Mouse (Mus musculus) midbrain, postnatal 0 days (tissue): ENCODE data around the gene Tsen34. TPM values are rescaled to one million over a fixed set of nuclear protein-coding genes. Genes with fewer than 3 reads are reported as not detected.
"Not testable (repeated sequence)": the region's sequence is repeated elsewhere in the genome, so short reads cannot be mapped to it uniquely, and the experiment has no call there.

Experiments used
- ATAC-seq: fragments of 200-750 bp; cut with Nextera tagmentation; 2 replicates; pipeline ENCODE4 v1.8.0; 2017; ENCODE audit warnings: moderate number of reproducible peaks, mild to moderate bottlenecking, moderate TSS enrichment, moderate library complexity; ENCODE audit not compliant: low FRiP score
- DNase-seq: peaks from one replicate; pipeline ENCODE4 v3.0.0-alpha.2; 2015; ENCODE audit warnings: low spot score
- H3K27ac ChIP-seq: fragments of 300-500 bp; sonication (generic); 2 replicates; pipeline ENCODE4 v1.5.1; 2014; ENCODE audit warnings: low read depth, mild to moderate bottlenecking, low read length, mixed read lengths
- H3K27me3 ChIP-seq: fragments of 300-500 bp; sonication (generic); 2 replicates; pipeline ENCODE4 v1.6.1; 2014; ENCODE audit warnings: low read length, control low read depth, mixed read lengths; ENCODE audit not compliant: insufficient read depth
- H3K36me3 ChIP-seq: fragments of 300-500 bp; sonication (generic); 2 replicates; pipeline ENCODE4 v1.6.1; 2014; ENCODE audit warnings: low read length, control low read depth, mixed read lengths; ENCODE audit not compliant: insufficient read depth
- H3K4me1 ChIP-seq: fragments of 300-500 bp; sonication (generic); 2 replicates; pipeline ENCODE4 v1.6.1; 2014; ENCODE audit warnings: mild to moderate bottlenecking, control low read depth, antibody characterized with exemption, low read length, mixed read lengths; ENCODE audit not compliant: insufficient read depth
- H3K4me2 ChIP-seq: fragments of 300-500 bp; sonication (generic); 2 replicates; pipeline ENCODE4 v1.6.1; 2014; ENCODE audit warnings: low read depth, mild to moderate bottlenecking, low read length, mixed read lengths; ENCODE audit not compliant: poor library complexity, severe bottlenecking
- H3K4me3 ChIP-seq: fragments of 300-500 bp; sonication (generic); 2 replicates; pipeline ENCODE4 v1.5.1; 2014; ENCODE audit warnings: low read depth, mild to moderate bottlenecking, low read length, moderate library complexity
- H3K9ac ChIP-seq: fragments of 300-500 bp; sonication (generic); replicated peaks from 2 replicates; pipeline ENCODE4 v1.6.1; 2014; ENCODE audit warnings: mild to moderate bottlenecking, low read length, moderate library complexity, mixed read lengths; ENCODE audit not compliant: poor library complexity, severe bottlenecking
- H3K9me3 ChIP-seq: fragments of 300-500 bp; sonication (generic); 2 replicates; pipeline ENCODE4 v1.6.1; 2016; ENCODE audit warnings: low read length, control low read depth
- CTCF ChIP-seq: IDR thresholded peaks from 2 replicates; pipeline ENCODE4 v1.5.1; 2016; ENCODE audit warnings: antibody characterized with exemption, mild to moderate bottlenecking
- WGBS: fragments of 180-500 bp; shearing (Covaris S2); extraction: QIAGEN DNeasy Blood & Tissue Kit; methylation state at CpG from one replicate; pipeline ENCODE4 v1.1.7; 2014; 5-methylcytosine and 5-hydroxymethylcytosine counted together
- polyA plus RNA-seq: library from polyadenylated mRNA; unstranded; fragments of >200 nt; fragmentation: Nextera tagmentation; extraction: Ambion mirVana; gene quantifications from 2 replicates; pipeline ENCODE4 v1.2.1, GENCODE M21; 2015
- total RNA-seq: library from RNA; depleted of rRNA; stranded (reverse); fragments of >200 nt; gene quantifications from 2 replicates; pipeline ENCODE4 v1.2.3, GENCODE M21; 2014

Tsen34 gene
- total and polyA plus RNA-seq, 2 experiments from 2014 or later, result 260 to 396 TPM

GRCm38 (mm10) chr7:3692987-3693808 is 535 bp downstream of the Tsen34 start, which contains the start of gene Mboat7:
TSS of gene Mboat7 (minus strand) at chr7:3693523.
- H3K4me2 ChIP-seq, result peak within 1 kb of the TSS; percentile 63
- H3K27ac ChIP-seq, result peak within 1 kb of the TSS; percentile 96
- WGBS, result under 1% methylated on average over 55 of the region's 55 CpGs
- DNase-seq, result peak; percentile 100
- peak within 1 kb of the TSS; percentile 72 for H3K4me3 ChIP-seq
- peak; percentile 93 for ATAC-seq
- TF ChIP-seq CTCF, result no peak
- H3K9me3 ChIP-seq, result no peaks in the 10 kb centered on the region
- no peaks in the 10 kb centered on the region for H3K27me3 ChIP-seq
- peaks cover 8% of the 10 kb centered on the region for H3K36me3 ChIP-seq
- H3K4me1 ChIP-seq, result peaks cover 9% of the 10 kb centered on the region; the same call in 1 of the 2 replicates
- peak within 1 kb of the TSS; percentile 86 for H3K9ac ChIP-seq

DNA sequence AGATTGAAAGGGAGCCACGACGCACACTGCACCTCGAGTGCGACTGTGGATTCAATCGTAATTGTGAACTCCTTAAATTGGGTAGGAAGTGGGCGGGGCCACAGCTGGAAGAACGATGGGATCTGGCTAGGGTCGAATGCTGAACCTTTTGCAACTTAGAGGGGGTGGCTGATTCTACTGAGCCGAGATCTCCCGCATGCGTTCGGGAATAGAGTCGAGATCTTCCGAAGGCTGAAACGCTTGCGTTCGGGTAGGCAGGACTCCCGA is 1.1 kb downstream of the Tsen34 start:
- Histone ChIP-seq H3K27me3 (no peaks in the 10 kb centered on the region), H3K27ac (peak overlapping the region; percentile 96), H3K4me3 (peak overlapping the region; percentile 72), H3K4me1 (peaks cover 9% of the 10 kb centered on the region; the same call in 1 of the 2 replicates), H3K36me3 (peaks cover 4% of the 10 kb centered on the region), H3K4me2 (peak overlapping the region; percentile 63), H3K9me3 (no peaks in the 10 kb centered on the region), H3K9ac (peak overlapping the region; percentile 65)
- DNase-seq, result no peak
- no peak for TF ChIP-seq CTCF
- under 1% methylated on average over 18 of the region's 18 CpGs for WGBS
- no peak; the same call in 1 of the 2 replicates for ATAC-seq

DNA sequence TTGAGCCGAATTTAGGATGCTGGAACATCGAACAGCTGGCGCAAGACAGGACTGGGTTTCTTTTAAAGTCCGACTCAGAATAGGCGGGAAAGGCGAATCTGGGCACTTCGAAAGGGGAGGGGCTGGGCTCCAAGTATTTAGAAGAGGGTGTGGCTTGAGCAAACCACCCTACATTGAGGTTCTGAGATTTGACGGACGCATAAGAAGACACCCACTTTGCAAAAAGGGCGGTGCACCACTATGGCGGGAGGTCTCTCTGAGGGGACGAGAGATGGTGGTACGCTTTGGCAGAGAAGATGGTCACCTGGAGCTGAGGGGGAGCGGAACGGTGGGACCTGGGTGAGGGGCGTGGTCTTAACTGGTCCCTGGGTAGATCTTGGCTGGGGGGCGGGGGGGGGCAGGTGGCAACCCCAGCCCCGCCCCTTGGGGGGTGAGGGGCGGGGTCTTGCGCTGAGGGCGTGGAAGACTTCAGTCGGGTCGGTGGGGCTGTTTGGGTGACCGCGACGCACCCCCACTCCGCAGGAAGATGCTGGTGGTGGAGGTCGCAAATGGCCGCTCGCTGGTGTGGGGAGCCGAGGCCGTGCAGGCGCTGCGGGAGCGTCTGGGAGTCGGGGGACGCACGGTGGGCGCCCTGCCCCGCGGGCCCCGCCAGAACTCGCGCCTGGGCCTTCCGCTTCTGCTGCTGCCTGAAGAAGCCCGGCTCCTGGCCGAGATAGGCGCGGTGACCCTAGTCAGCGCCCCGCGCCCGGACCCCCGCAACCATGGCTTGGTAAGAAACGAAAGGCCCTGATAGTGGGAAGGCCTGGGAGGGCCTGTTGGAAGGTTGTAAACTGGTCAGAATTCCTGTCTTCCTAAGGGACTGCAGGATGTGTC is 1.6 kb downstream of the Tsen34 start:
- Histone ChIP-seq H3K27ac (peak overlapping the region; percentile 96), H3K27me3 (no peaks in the 10 kb centered on the region), H3K4me2 (peak overlapping the region; percentile 63), H3K4me1 (peaks cover 9% of the 10 kb centered on the region; the same call in 1 of the 2 replicates), H3K4me3 (peak overlapping the region; percentile 72), H3K9me3 (no peaks in the 10 kb centered on the region), H3K9ac (peak overlapping the region; percentile 65), H3K36me3 (peaks cover 4% of the 10 kb centered on the region)
- ATAC-seq (peak; percentile 41), DNase-seq (peak; percentile 87)
- under 1% methylated on average over 46 of the region's 55 CpGs for WGBS
- TF ChIP-seq CTCF, result no peak

GRCm38 (mm10) chr7:3694949-3695305 is 2.3 kb downstream of the Tsen34 start:
- DNase-seq, H3K36me3 ChIP-seq, H3K4me1 ChIP-seq, H3K27me3 ChIP-seq, H3K9me3 ChIP-seq, ATAC-seq: not testable (repeated sequence)
- peak overlapping the region; percentile 96; the same call in 1 of the 2 replicates for H3K27ac ChIP-seq
- H3K9ac ChIP-seq, result peak overlapping the region; percentile 65
- WGBS, result 6% methylated on average over 9 of the region's 9 CpGs
- peak overlapping the region; percentile 63 for H3K4me2 ChIP-seq
- H3K4me3 ChIP-seq, result peak overlapping the region; percentile 72

DNA sequence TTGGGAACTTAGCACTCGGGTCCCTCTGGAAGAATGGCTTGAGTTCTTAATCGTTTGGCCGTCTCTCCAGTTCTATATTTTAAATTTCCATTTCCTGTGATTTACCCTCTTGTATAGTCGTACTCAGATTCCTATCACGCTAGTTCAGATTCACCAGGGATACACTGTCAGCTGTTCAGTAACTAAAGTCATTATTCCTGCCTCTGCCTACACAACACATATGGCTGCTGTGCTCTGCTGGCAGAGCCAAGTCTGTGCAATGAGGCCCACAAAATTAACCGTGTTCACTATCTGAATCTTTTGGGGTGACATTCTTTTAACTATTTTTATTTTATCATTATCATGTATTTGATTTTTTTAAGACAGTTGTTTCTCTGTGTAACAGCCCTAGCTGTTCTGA is 5.8 kb downstream of the Tsen34 start:
- H3K9me3 ChIP-seq, result no peaks in the 10 kb centered on the region
- H3K4me3 ChIP-seq, result no peak overlapping the region
- DNase-seq (no peak), ATAC-seq (no peak)
- no peaks in the 10 kb centered on the region for H3K4me1 ChIP-seq
- no peaks in the 10 kb centered on the region for H3K27me3 ChIP-seq
- TF ChIP-seq CTCF, result no peak
- H3K27ac ChIP-seq, result no peak overlapping the region
- no peak overlapping the region for H3K4me2 ChIP-seq
- H3K36me3 ChIP-seq, result peaks cover 4% of the 10 kb centered on the region
- no peak overlapping the region for H3K9ac ChIP-seq
- WGBS, result 97% methylated on average over 6 of the region's 6 CpGs
